Mouse (Mus musculus) lung, adult 2 months (tissue): ENCODE measurements around the gene Ager.

Source experiments
- CTCF ChIP-seq: fragments of 200-500 bp; IDR thresholded peaks from 2 replicates; pipeline ENCODE4 v1.5.1; 2011; ENCODE audit warnings: mild to moderate bottlenecking, low read length, control low read depth; ENCODE audit not compliant: insufficient read depth
- POLR2A ChIP-seq: fragments of 200-500 bp; IDR thresholded peaks from 2 replicates; pipeline ENCODE4 v1.6.1; 2011; ENCODE audit warnings: low read depth, mild to moderate bottlenecking, control low read depth, low read length, borderline replicate concordance; ENCODE audit errors: extremely low read depth

GRCm38 (mm10) chr17:34549156-34549555, 48.5 kb upstream of the Ager start:
- no peak for TF ChIP-seq POLR2A
- TF ChIP-seq CTCF = no peak
